Mouse (Mus musculus): ENCODE measurements around the gene Csf2rb2. TPM values are rescaled to one million over a fixed set of nuclear protein-coding genes. Genes with fewer than 3 reads are reported as not detected.

The Csf2rb2 gene
- polyA plus RNA-seq, 1 experiment from 2014 or later, result 1.3 TPM

- Histone ChIP-seq H3K36me3 (ENCODE audit: control insufficient read depth, insufficient read depth, low read length) (no peaks in the 10 kb centered on the region), H3K9ac (ENCODE audit: low read depth, low read length) (no peak overlapping the region), H3K4me2 (ENCODE audit: low read depth, low read length) (no peak overlapping the region), H3K9me3 (ENCODE audit: control insufficient read depth, low read length) (no peaks in the 10 kb centered on the region), H3K4me3 (ENCODE audit: low read depth, low read length) (no peak overlapping the region), H3K27me3 (replicated peaks; ENCODE audit: control insufficient read depth, insufficient read depth, low read length) (no peaks in the 10 kb centered on the region), H3K4me1 (ENCODE audit: control insufficient read depth, insufficient read depth, low read length) (no peaks in the 10 kb centered on the region; the same call in 1 of the 2 replicates), H3K27ac (replicated peaks; ENCODE audit: low read depth, low read length) (no peak overlapping the region)
- ATAC-seq (ENCODE audit: low read depth) (no peak), DNase-seq (ENCODE audit: low spot score) (peak; percentile 16)
- 30% methylated on average over 11 of the region's 11 CpGs for WGBS
These were observed 64.2 kb downstream of the Csf2rb2 start for GRCm38 (mm10) chr15:78241335-78241734.

GRCm38 (mm10) chr15:78239956-78240617 lies 65.4 kb downstream of the Csf2rb2 start:
- DNase-seq (ENCODE audit: low spot score) (no peak), ATAC-seq (ENCODE audit: low read depth) (no peak)
- no peak overlapping the region for H3K4me3 ChIP-seq (ENCODE audit: low read depth, low read length)
- no peak overlapping the region for H3K4me2 ChIP-seq (ENCODE audit: low read depth, low read length)
- no peaks in the 10 kb centered on the region; the same call in 1 of the 2 replicates for H3K4me1 ChIP-seq (ENCODE audit: control insufficient read depth, insufficient read depth, low read length)
- H3K27me3 ChIP-seq (replicated peaks; ENCODE audit: control insufficient read depth, insufficient read depth, low read length), result no peaks in the 10 kb centered on the region
- H3K27ac ChIP-seq (replicated peaks; ENCODE audit: low read depth, low read length), result no peak overlapping the region
- 71% methylated on average over 14 of the region's 14 CpGs for WGBS
- no peaks in the 10 kb centered on the region for H3K9me3 ChIP-seq (ENCODE audit: control insufficient read depth, low read length)
- H3K9ac ChIP-seq (ENCODE audit: low read depth, low read length), result no peak overlapping the region
- H3K36me3 ChIP-seq (ENCODE audit: control insufficient read depth, insufficient read depth, low read length), result no peaks in the 10 kb centered on the region

GRCm38 (mm10) chr15:78239453-78239852 lies 66.1 kb downstream of the Csf2rb2 start:
- DNase-seq (ENCODE audit: low spot score) (peak; percentile 66), ATAC-seq (ENCODE audit: low read depth) (no peak)
- Histone ChIP-seq H3K27me3 (replicated peaks; ENCODE audit: control insufficient read depth, insufficient read depth, low read length) (no peaks in the 10 kb centered on the region), H3K9ac (ENCODE audit: low read depth, low read length) (no peak overlapping the region), H3K36me3 (ENCODE audit: control insufficient read depth, insufficient read depth, low read length) (no peaks in the 10 kb centered on the region), H3K4me2 (ENCODE audit: low read depth, low read length) (no peak overlapping the region), H3K4me1 (ENCODE audit: control insufficient read depth, insufficient read depth, low read length) (no peaks in the 10 kb centered on the region; the same call in 1 of the 2 replicates), H3K9me3 (ENCODE audit: control insufficient read depth, low read length) (no peaks in the 10 kb centered on the region), H3K4me3 (ENCODE audit: low read depth, low read length) (no peak overlapping the region), H3K27ac (replicated peaks; ENCODE audit: low read depth, low read length) (no peak overlapping the region)
- WGBS, result 25% methylated on average over 10 of the region's 10 CpGs

GRCm38 (mm10) chr15:78234823-78235509 lies 70.6 kb downstream of the Csf2rb2 start:
- DNase-seq (ENCODE audit: low spot score), result no peak
- Histone ChIP-seq H3K9me3 (ENCODE audit: control insufficient read depth, low read length) (no peaks in the 10 kb centered on the region), H3K9ac (ENCODE audit: low read depth, low read length) (no peak overlapping the region), H3K36me3 (ENCODE audit: control insufficient read depth, insufficient read depth, low read length) (no peaks in the 10 kb centered on the region), H3K27me3 (replicated peaks; ENCODE audit: control insufficient read depth, insufficient read depth, low read length) (no peaks in the 10 kb centered on the region), H3K27ac (replicated peaks; ENCODE audit: low read depth, low read length) (no peak overlapping the region), H3K4me2 (ENCODE audit: low read depth, low read length) (no peak overlapping the region), H3K4me1 (ENCODE audit: control insufficient read depth, insufficient read depth, low read length) (no peaks in the 10 kb centered on the region; the same call in 1 of the 2 replicates), H3K4me3 (ENCODE audit: low read depth, low read length) (no peak overlapping the region)
- no peak for ATAC-seq (ENCODE audit: low read depth)
- WGBS, result 72% methylated on average over 5 of the region's 5 CpGs

Small RNAs within 50 kb of the gene (microRNA-seq; reads per million reads assigned to microRNA genes)
- not detected for gene Mir7676-1 (ENCODE audit: borderline number of aligned reads)
- not detected for gene Mir7676-2 (ENCODE audit: borderline number of aligned reads)

Other genes with a start within 250 kb of the Csf2rb2 start
- 0.13 and 0.14 TPM in 2 replicates for gene Cacng2, start 185.7 kb downstream of the Csf2rb2 start, polyA plus RNA-seq (2014; fragmentation: Nextera tagmentation; extraction: Ambion mirVana)
- gene Ift27, start 131.6 kb downstream of the Csf2rb2 start, polyA plus RNA-seq (2014; fragmentation: Nextera tagmentation; extraction: Ambion mirVana), result 84.7 and 96.6 TPM in 2 replicates
- gene Pvalb, start 99.3 kb downstream of the Csf2rb2 start, polyA plus RNA-seq (2014; fragmentation: Nextera tagmentation; extraction: Ambion mirVana), result 2.5 and 3.4 TPM in 2 replicates
- gene Ncf4, start 60.9 kb downstream of the Csf2rb2 start, polyA plus RNA-seq (2014; fragmentation: Nextera tagmentation; extraction: Ambion mirVana), result 5.2 and 7.0 TPM in 2 replicates
- gene Csf2rb, start 20.0 kb upstream of the Csf2rb2 start, polyA plus RNA-seq (2014; fragmentation: Nextera tagmentation; extraction: Ambion mirVana), result 4.2 and 4.6 TPM in 2 replicates
- gene Tex33, start 90.2 kb upstream of the Csf2rb2 start, polyA plus RNA-seq (2014; fragmentation: Nextera tagmentation; extraction: Ambion mirVana), result not detected in 2 replicates
- 35.0 and 39.1 TPM in 2 replicates for gene Tst, start 100.2 kb upstream of the Csf2rb2 start, polyA plus RNA-seq (2014; fragmentation: Nextera tagmentation; extraction: Ambion mirVana)
- 3.0 and 3.5 TPM in 2 replicates for gene Mpst, start 100.7 kb upstream of the Csf2rb2 start, polyA plus RNA-seq (2014; fragmentation: Nextera tagmentation; extraction: Ambion mirVana)
- 46.9 and 54.1 TPM in 2 replicates for gene Kctd17, start 122.8 kb upstream of the Csf2rb2 start, polyA plus RNA-seq (2014; fragmentation: Nextera tagmentation; extraction: Ambion mirVana)
- gene Tmprss6, start 162.9 kb upstream of the Csf2rb2 start, polyA plus RNA-seq (2014; fragmentation: Nextera tagmentation; extraction: Ambion mirVana), result 1.1 and 1.5 TPM in 2 replicates
- gene Il2rb, start 189.6 kb upstream of the Csf2rb2 start, polyA plus RNA-seq (2014; fragmentation: Nextera tagmentation; extraction: Ambion mirVana), result 0.42 and 0.55 TPM in 2 replicates
- 64.1 and 67.5 TPM in 2 replicates for gene C1qtnf6, start 225.7 kb upstream of the Csf2rb2 start, polyA plus RNA-seq (2014; fragmentation: Nextera tagmentation; extraction: Ambion mirVana)
- gene Sstr3, start 239.0 kb upstream of the Csf2rb2 start, polyA plus RNA-seq (2014; fragmentation: Nextera tagmentation; extraction: Ambion mirVana), result 0.14 TPM in 1 of 2 replicates, not detected in the other

Measured in embryonic facial prominence, embryonic 14.5 days (tissue).